Mouse (Mus musculus): ENCODE data around the gene Rassf3. TPM values are rescaled to one million over a fixed set of nuclear protein-coding genes. Genes with fewer than 3 reads are reported as not detected.
A peak's percentile ranks its signal among the peaks of the same experiment; 100 is the strongest.

The Rassf3 gene
- polyA plus RNA-seq, 1 experiment from 2014 or later: 25.3 TPM

DNA sequence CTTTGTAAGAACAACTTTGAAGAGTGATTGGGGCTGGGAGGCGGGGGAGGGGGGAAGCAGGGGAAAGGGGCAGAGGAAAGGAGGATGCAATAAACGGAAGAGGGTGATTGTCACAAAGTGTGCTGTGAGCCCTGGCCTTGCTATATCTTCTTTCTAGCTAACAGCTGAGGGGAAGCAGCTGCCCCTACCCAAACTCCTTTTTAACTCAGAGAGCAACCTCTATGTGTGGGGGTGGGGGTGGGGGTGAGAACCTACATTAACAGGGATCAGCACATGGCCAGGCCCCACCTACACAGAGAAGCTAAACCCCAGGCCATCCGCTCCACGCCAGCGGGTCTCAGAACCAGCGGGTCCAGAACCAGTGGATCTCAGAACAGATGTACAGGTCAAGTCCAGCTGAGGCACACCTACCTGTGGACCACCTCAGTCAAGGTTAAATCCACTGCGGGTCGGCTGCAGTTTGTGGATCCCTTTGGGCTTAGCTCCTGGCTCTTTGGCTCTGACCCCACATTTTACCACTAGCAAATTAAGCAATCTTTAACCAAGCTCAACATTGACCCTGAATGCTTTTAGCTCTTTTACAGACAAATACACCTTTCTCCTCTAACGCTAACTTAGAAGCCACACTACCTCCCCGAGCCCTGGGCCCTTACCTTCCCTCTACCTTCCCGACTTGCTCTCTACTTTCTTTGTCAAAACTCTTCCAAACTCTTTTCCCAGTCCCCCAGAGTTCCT is 64.3 kb downstream of the Rassf3 start:
- H3K4me1 ChIP-seq (ENCODE audit: control insufficient read depth in 2 of 2, insufficient read depth in 2 of 2, low read length in 2 of 2): 0 out of 4 replicates have a peak, but pooled peaks cover 0 to 3% of the 10 kb centered on the region in 2 experiments
- no peak overlapping the region for H3K4me3 ChIP-seq (ENCODE audit: control insufficient read depth in 1 of 2, insufficient read depth in 1 of 2, low read depth in 1 of 2, low read length in 2 of 2)
- H3K9me3 ChIP-seq (ENCODE audit: control insufficient read depth, low read length): no peaks in the 10 kb centered on the region
- WGBS: 85% methylated on average over 11 of the region's 11 CpGs
- H3K36me3 ChIP-seq (ENCODE audit: control insufficient read depth, insufficient read depth, low read length): peaks cover 64% of the 10 kb centered on the region
- no peaks in the 10 kb centered on the region for H3K27me3 ChIP-seq (ENCODE audit: control insufficient read depth, insufficient read depth, low read length)
- H3K27ac ChIP-seq (replicated peaks in 1 of 2; ENCODE audit: control insufficient read depth in 1 of 2, insufficient read depth in 1 of 2, low read depth in 2 of 2, low read length in 2 of 2): no peak overlapping the region
- ATAC-seq (ENCODE audit: insufficient number of reproducible peaks, insufficient read depth, low FRiP score, low read depth): no peak
- no peak overlapping the region for H3K9ac ChIP-seq (ENCODE audit: low read length)
- no peak overlapping the region for H3K4me2 ChIP-seq (ENCODE audit: low read length)

DNA sequence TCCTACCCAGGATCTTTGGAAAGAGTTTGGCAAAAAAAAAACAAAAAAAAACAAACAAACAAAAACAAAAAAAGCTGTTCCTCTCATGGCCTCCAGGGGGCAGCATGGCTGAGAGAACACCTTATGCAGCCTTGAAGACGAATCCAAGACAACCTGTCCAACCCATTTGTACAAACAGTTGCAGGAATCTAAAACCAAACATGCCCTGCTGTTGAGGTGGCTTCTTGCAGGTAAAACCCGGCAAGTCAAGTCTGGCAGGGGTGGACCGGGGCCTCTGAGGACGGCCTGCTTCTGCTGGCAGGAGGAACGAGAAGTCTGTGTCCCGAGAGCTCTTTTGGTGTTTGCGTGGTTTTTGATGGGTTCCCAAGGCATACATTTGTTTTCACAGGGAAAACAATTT is 66.4 kb downstream of the Rassf3 start:
- H3K9me3 ChIP-seq (ENCODE audit: control insufficient read depth, low read length): no peaks in the 10 kb centered on the region
- no peak for ATAC-seq (ENCODE audit: insufficient number of reproducible peaks, insufficient read depth, low FRiP score, low read depth)

DNA sequence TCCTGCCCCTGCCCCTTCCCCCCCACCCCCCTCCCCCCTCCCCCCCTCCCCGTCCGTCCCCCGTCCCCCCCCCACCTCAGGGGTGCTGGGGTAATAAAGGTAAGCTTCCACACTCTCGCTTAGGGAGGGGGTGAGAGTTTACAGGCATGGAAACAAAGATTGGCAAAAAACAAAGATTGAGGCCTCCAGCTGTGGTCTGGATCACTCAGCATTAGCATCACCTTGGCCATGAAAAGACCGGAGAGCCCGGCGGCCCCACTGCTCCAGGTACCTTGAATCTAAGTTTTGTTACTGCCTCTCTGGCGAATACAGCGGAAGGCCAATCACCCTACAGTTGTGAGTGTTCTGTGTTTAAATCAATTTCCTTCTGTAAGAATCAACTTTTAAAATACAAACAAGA is 72.2 kb downstream of the Rassf3 start:
- Histone ChIP-seq H3K27ac (replicated peaks in 1 of 2; ENCODE audit: control insufficient read depth in 1 of 2, insufficient read depth in 1 of 2, low read depth in 2 of 2, low read length in 2 of 2) (no peak overlapping the region), H3K4me1 (ENCODE audit: control insufficient read depth in 2 of 2, insufficient read depth in 2 of 2, low read length in 2 of 2) (no peaks in the 10 kb centered on the region; a peak in 1 of 4 replicates), H3K4me3 (ENCODE audit: control insufficient read depth in 1 of 2, insufficient read depth in 1 of 2, low read depth in 1 of 2, low read length in 2 of 2) (no peak overlapping the region), H3K36me3 (ENCODE audit: control insufficient read depth, insufficient read depth, low read length) (no peaks in the 10 kb centered on the region), H3K27me3 (ENCODE audit: control insufficient read depth, insufficient read depth, low read length) (no peaks in the 10 kb centered on the region), H3K9ac (ENCODE audit: low read length) (no peak overlapping the region), H3K9me3 (ENCODE audit: control insufficient read depth, low read length) (no peaks in the 10 kb centered on the region), H3K4me2 (ENCODE audit: low read length) (no peak overlapping the region)
- whole genome bisulfite sequencing: 63% methylated on average over 6 of the region's 9 CpGs
- no peak for ATAC-seq (ENCODE audit: insufficient number of reproducible peaks, insufficient read depth, low FRiP score, low read depth)

More for the DNA sequence above, 66.4 kb downstream of the Rassf3 start:
- H3K36me3 ChIP-seq (ENCODE audit: control insufficient read depth, insufficient read depth, low read length): peaks cover 43% of the 10 kb centered on the region
- WGBS: 66% methylated on average over 7 of the region's 7 CpGs
- H3K27ac ChIP-seq (replicated peaks in 1 of 2; ENCODE audit: control insufficient read depth in 1 of 2, insufficient read depth in 1 of 2, low read depth in 2 of 2, low read length in 2 of 2): no peak overlapping the region
- H3K27me3 ChIP-seq (ENCODE audit: control insufficient read depth, insufficient read depth, low read length): no peaks in the 10 kb centered on the region
- H3K9ac ChIP-seq (ENCODE audit: low read length): no peak overlapping the region
- no peaks in the 10 kb centered on the region for H3K4me1 ChIP-seq (ENCODE audit: control insufficient read depth in 2 of 2, insufficient read depth in 2 of 2, low read length in 2 of 2)
- H3K4me3 ChIP-seq (ENCODE audit: control insufficient read depth in 1 of 2, insufficient read depth in 1 of 2, low read depth in 1 of 2, low read length in 2 of 2): no peak overlapping the region
- H3K4me2 ChIP-seq (ENCODE audit: low read length): no peak overlapping the region

- Histone ChIP-seq H3K36me3 (ENCODE audit: control insufficient read depth, insufficient read depth, low read length) (no peaks in the 10 kb centered on the region), H3K27ac (replicated peaks in 1 of 2; ENCODE audit: control insufficient read depth in 1 of 2, insufficient read depth in 1 of 2, low read depth in 2 of 2, low read length in 2 of 2) (no peak overlapping the region), H3K4me1 (ENCODE audit: control insufficient read depth in 2 of 2, insufficient read depth in 2 of 2, low read length in 2 of 2) (no peaks in the 10 kb centered on the region; a peak in 1 of 4 replicates), H3K4me3 (ENCODE audit: control insufficient read depth in 1 of 2, insufficient read depth in 1 of 2, low read depth in 1 of 2, low read length in 2 of 2) (no peak overlapping the region), H3K4me2 (ENCODE audit: low read length) (no peak overlapping the region), H3K9ac (ENCODE audit: low read length) (no peak overlapping the region; the same call in 1 of the 2 replicates), H3K9me3 (ENCODE audit: control insufficient read depth, low read length) (no peaks in the 10 kb centered on the region), H3K27me3 (ENCODE audit: control insufficient read depth, insufficient read depth, low read length) (no peaks in the 10 kb centered on the region)
- no peak for ATAC-seq (ENCODE audit: insufficient number of reproducible peaks, insufficient read depth, low FRiP score, low read depth)
- WGBS: 51% methylated on average over 9 of the region's 9 CpGs
Measured at GRCm38 (mm10) chr10:121403104-121403503, 73.0 kb downstream of the Rassf3 start.

GRCm38 (mm10) chr10:121401005-121401404 is 75.1 kb downstream of the Rassf3 start:
- H3K36me3 ChIP-seq (ENCODE audit: control insufficient read depth, insufficient read depth, low read length): peaks cover 7% of the 10 kb centered on the region

GRCm38 (mm10) chr10:121398599-121398998 is 77.5 kb downstream of the Rassf3 start:
- Histone ChIP-seq H3K9ac (ENCODE audit: low read length) (no peak overlapping the region), H3K4me2 (ENCODE audit: low read length) (no peak overlapping the region), H3K4me3 (ENCODE audit: control insufficient read depth in 1 of 2, insufficient read depth in 1 of 2, low read depth in 1 of 2, low read length in 2 of 2) (no peak overlapping the region), H3K36me3 (ENCODE audit: control insufficient read depth, insufficient read depth, low read length) (peaks cover 29% of the 10 kb centered on the region), H3K27ac (replicated peaks in 1 of 2; ENCODE audit: control insufficient read depth in 1 of 2, insufficient read depth in 1 of 2, low read depth in 2 of 2, low read length in 2 of 2) (no peak overlapping the region), H3K4me1 (ENCODE audit: control insufficient read depth in 2 of 2, insufficient read depth in 2 of 2, low read length in 2 of 2) (peaks cover 4 to 17% of the 10 kb centered on the region in 2 experiments; a peak in 3 of 4 replicates), H3K27me3 (ENCODE audit: control insufficient read depth, insufficient read depth, low read length) (no peaks in the 10 kb centered on the region), H3K9me3 (ENCODE audit: control insufficient read depth, low read length) (no peaks in the 10 kb centered on the region)
- no peak for ATAC-seq (ENCODE audit: insufficient number of reproducible peaks, insufficient read depth, low FRiP score, low read depth)
- WGBS: 79% methylated on average over 7 of the region's 7 CpGs

More at GRCm38 (mm10) chr10:121401005-121401404, 75.1 kb downstream of the Rassf3 start:
- Histone ChIP-seq H3K4me2 (ENCODE audit: low read length) (no peak overlapping the region), H3K4me3 (ENCODE audit: control insufficient read depth in 1 of 2, insufficient read depth in 1 of 2, low read depth in 1 of 2, low read length in 2 of 2) (no peak overlapping the region), H3K27me3 (ENCODE audit: control insufficient read depth, insufficient read depth, low read length) (no peaks in the 10 kb centered on the region), H3K9ac (ENCODE audit: low read length) (no peak overlapping the region), H3K9me3 (ENCODE audit: control insufficient read depth, low read length) (no peaks in the 10 kb centered on the region), H3K4me1 (ENCODE audit: control insufficient read depth in 2 of 2, insufficient read depth in 2 of 2, low read length in 2 of 2) (peaks cover under 1% of the 10 kb centered on the region in 2 experiments; a peak in 2 of 4 replicates), H3K27ac (replicated peaks in 1 of 2; ENCODE audit: control insufficient read depth in 1 of 2, insufficient read depth in 1 of 2, low read depth in 2 of 2, low read length in 2 of 2) (no peak overlapping the region)
- ATAC-seq (ENCODE audit: insufficient number of reproducible peaks, insufficient read depth, low FRiP score, low read depth): peak; percentile 60; the same call in 1 of the 2 replicates
- WGBS: 68% methylated on average over 7 of the region's 7 CpGs

GRCm38 (mm10) chr10:121395542-121396176 is 80.5 kb downstream of the Rassf3 start:
- H3K36me3 ChIP-seq (ENCODE audit: control insufficient read depth, insufficient read depth, low read length): peaks cover 58% of the 10 kb centered on the region
- H3K4me2 ChIP-seq (ENCODE audit: low read length): no peak overlapping the region
- peaks cover 4 to 17% of the 10 kb centered on the region in 2 experiments; a peak in 3 of 4 replicates for H3K4me1 ChIP-seq (ENCODE audit: control insufficient read depth in 2 of 2, insufficient read depth in 2 of 2, low read length in 2 of 2)
- no peak overlapping the region for H3K4me3 ChIP-seq (ENCODE audit: control insufficient read depth in 1 of 2, insufficient read depth in 1 of 2, low read depth in 1 of 2, low read length in 2 of 2)
- H3K9ac ChIP-seq (ENCODE audit: low read length): no peak overlapping the region
- no peaks in the 10 kb centered on the region for H3K9me3 ChIP-seq (ENCODE audit: control insufficient read depth, low read length)
- H3K27ac ChIP-seq (replicated peaks in 1 of 2; ENCODE audit: control insufficient read depth in 1 of 2, insufficient read depth in 1 of 2, low read depth in 2 of 2, low read length in 2 of 2): no peak overlapping the region
- no peaks in the 10 kb centered on the region for H3K27me3 ChIP-seq (ENCODE audit: control insufficient read depth, insufficient read depth, low read length)
- ATAC-seq (ENCODE audit: insufficient number of reproducible peaks, insufficient read depth, low FRiP score, low read depth): no peak
- WGBS: 47% methylated on average over 20 of the region's 20 CpGs

Measured in heart, embryonic 14.5 days (tissue).